In the genomic region with DNA sequence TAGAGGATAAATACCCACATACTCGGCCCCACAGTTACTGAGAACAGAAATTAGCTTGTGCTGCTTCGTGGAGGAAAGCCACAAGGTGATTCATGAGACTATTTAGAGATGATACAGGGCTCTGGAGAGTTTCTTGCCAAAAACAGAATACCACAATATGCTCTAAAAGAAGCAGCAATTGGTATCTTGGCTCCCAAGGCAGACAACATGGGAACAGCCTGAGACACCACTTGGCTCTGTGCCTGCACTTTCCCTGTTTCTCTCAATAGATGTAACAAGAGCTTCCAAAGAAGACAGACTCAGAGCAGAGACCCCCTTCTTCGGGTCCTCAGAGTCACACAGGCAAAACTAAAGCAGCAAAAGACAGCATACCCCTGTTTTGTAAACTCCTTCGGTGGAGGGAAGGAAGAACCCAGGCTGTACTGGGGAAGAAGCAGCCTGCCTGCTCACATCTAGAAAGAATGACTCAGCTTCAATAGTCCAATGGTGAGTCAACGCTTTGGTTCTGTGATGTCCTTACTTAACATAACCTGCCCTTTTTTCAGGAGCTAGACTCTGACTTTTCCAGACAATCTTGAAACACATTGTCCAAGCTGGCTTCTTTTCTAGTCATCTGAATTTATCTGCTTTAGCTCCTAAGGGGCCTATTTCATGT, we compare ENCODE assay signal across 9 mouse cellular contexts.
DNase-seq lines count a peak whose midpoint lies in the region; ATAC-seq lines count a peak whose summit lies in the region.
"Had no signal": no experiment of that assay in that cellular context is flagged by ENCODE, and none has a peak within 500 bp of the region (broad histone marks: within the 10 kb centered on the region; RNA-seq: fewer than 3 reads in every experiment).

No protein-coding gene starts in this region.

- no peaks in the 10 kb centered on the region for H3K36me3 ChIP-seq in hindbrain, embryonic 14.5 days (replicated peaks; ENCODE audit: control insufficient read depth, insufficient read depth)
- H3K36me3 ChIP-seq in hindbrain, embryonic 12.5 days = no peaks in the 10 kb centered on the region

- no peak overlapping the region for H3K4me3 ChIP-seq in hindbrain, embryonic 14.5 days (replicated peaks; ENCODE audit: low read length)
- no peak overlapping the region for H3K4me3 ChIP-seq in hindbrain, embryonic 12.5 days

- ATAC-seq in hindbrain, embryonic 14.5 days (ENCODE audit: low FRiP score) = no peak
- no peak for ATAC-seq in hindbrain, embryonic 12.5 days (ENCODE audit: low FRiP score)

- 74% methylated on average over 5 of the region's 5 CpGs for WGBS in hindbrain, embryonic 14.5 days
- 85% methylated on average over 5 of the region's 5 CpGs for WGBS in hindbrain, embryonic 12.5 days

- H3K9me3 ChIP-seq in hindbrain, embryonic 14.5 days (ENCODE audit: control insufficient read depth, low read length) = no peaks in the 10 kb centered on the region
- no peaks in the 10 kb centered on the region for H3K9me3 ChIP-seq in hindbrain, embryonic 12.5 days (replicated peaks)

- DNase-seq in hindbrain, embryonic 14.5 days (ENCODE audit: low spot score) = peak; percentile 40
- peak; percentile 69 for DNase-seq in adipocyte (ENCODE audit: low spot score)
- peak; percentile 57 to 58 for DNase-seq in frontal cortex, postnatal 10 days (ENCODE audit: low spot score in 2 of 2)
- DNase-seq in left cerebral cortex, postnatal 14 days (ENCODE audit: low spot score in 2 of 2) = peak; percentile 82 to 93
- no peak for DNase-seq in kidney, adult 11 months
- DNase-seq in thymus, adult 18-20 months = no peak
- no peak for DNase-seq in embryo, embryonic 10.5 days (ENCODE audit: low spot score)

- no peak overlapping the region for H3K27ac ChIP-seq in hindbrain, embryonic 14.5 days
- H3K27ac ChIP-seq in hindbrain, embryonic 12.5 days = no peak overlapping the region
- H3K27ac ChIP-seq: macrophage had no signal

- no peak overlapping the region for H3K9ac ChIP-seq in hindbrain, embryonic 14.5 days
- no peak overlapping the region for H3K9ac ChIP-seq in hindbrain, embryonic 12.5 days

- no peaks in the 10 kb centered on the region for H3K4me1 ChIP-seq in hindbrain, embryonic 14.5 days (replicated peaks; ENCODE audit: control insufficient read depth, insufficient read depth, low read length)
- H3K4me1 ChIP-seq in hindbrain, embryonic 12.5 days = no peaks in the 10 kb centered on the region

- intact Hi-C loops in left cerebral cortex, postnatal 14 days (cut with DNase I) = no loop called here

- no peaks in the 10 kb centered on the region for H3K27me3 ChIP-seq in hindbrain, embryonic 14.5 days (ENCODE audit: control insufficient read depth, insufficient read depth, low read length)
- H3K27me3 ChIP-seq in hindbrain, embryonic 12.5 days = no peaks in the 10 kb centered on the region

- no peak overlapping the region for H3K4me2 ChIP-seq in hindbrain, embryonic 14.5 days (replicated peaks)
- H3K4me2 ChIP-seq in hindbrain, embryonic 12.5 days (replicated peaks) = no peak overlapping the region

Comparison
In these comparisons a context has a peak if more than half of its experiments do, and no peak if none do; other contexts are left out.
1. DNase-seq: peak in hindbrain, embryonic 14.5 days (single experiment), adipocyte (single experiment), frontal cortex, postnatal 10 days (2 of 2) and left cerebral cortex, postnatal 14 days (2 of 2); none in kidney, adult 11 months (single experiment), thymus, adult 18-20 months (0 of 2) and embryo, embryonic 10.5 days (single experiment).